Mouse (Mus musculus): ENCODE measurements around the gene Os9. TPM values are rescaled to one million over a fixed set of nuclear protein-coding genes. Genes with fewer than 3 reads are reported as not detected.
A peak's percentile ranks its signal among the peaks of the same experiment; 100 is the strongest.

Os9 gene
- polyA plus RNA-seq, 1 experiment from 2014 or later = 116 TPM

DNA sequence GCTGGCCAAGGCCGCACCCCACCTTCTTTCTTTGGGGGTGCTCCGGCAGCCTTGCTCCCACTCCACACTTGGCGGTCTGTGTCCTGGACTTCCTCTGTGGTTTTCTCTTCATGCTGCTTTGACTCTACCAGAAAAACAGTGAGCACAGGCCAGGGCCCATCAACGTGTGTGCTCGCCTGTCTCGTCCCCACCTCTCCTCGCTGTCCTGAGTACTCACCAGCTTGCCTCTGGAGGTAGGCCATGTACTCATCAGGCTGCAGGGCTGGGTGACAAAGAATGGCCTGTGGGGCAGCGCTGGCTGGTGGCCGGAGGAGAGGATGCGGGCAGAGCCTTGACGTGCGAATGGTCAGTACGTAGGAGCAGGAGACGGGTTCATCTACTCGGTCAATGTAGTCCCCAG is 21.1 kb downstream of the Os9 start:
- Histone ChIP-seq H3K4me2 (replicated peaks; ENCODE audit: low read depth) (no peak overlapping the region), H3K27me3 (replicated peaks; ENCODE audit: control insufficient read depth, insufficient read depth, low read length) (no peaks in the 10 kb centered on the region), H3K9me3 (ENCODE audit: control insufficient read depth) (no peaks in the 10 kb centered on the region), H3K9ac (ENCODE audit: low read depth, low read length) (no peak overlapping the region), H3K4me1 (replicated peaks; ENCODE audit: control insufficient read depth, insufficient read depth, low read length) (no peaks in the 10 kb centered on the region), H3K27ac (ENCODE audit: low read depth, low read length) (no peak overlapping the region), H3K4me3 (ENCODE audit: low read depth, low read length) (no peak overlapping the region), H3K36me3 (ENCODE audit: control insufficient read depth, insufficient read depth) (peaks cover 56% of the 10 kb centered on the region)
- TF ChIP-seq CTCF (IDR thresholded peaks at IDR 0.05; ENCODE audit: low read depth) = no peak
- no peak for ATAC-seq
- WGBS = 91% methylated on average over 15 of the region's 15 CpGs

DNA sequence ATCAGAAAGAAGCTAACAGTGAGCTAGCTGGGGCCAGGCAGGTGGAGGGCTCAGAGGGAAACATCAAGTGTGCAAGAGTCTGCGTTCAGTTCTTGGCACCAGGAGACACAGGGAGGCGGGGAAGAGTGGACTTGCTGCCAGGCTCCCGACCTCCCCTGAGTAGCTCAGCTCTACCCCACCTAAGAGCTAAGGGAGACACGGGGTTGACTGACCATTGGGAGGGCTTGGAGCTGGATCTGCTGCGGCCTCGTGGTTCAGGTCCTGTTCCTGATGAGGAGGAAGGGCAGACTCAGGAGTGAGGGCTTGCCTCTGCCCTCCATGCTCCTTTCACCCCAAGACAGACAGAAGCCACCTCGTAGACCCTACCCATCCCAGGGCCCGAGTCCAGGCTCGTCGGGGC is 21.7 kb downstream of the Os9 start:
- Histone ChIP-seq H3K4me1 (replicated peaks; ENCODE audit: control insufficient read depth, insufficient read depth, low read length) (no peaks in the 10 kb centered on the region), H3K36me3 (ENCODE audit: control insufficient read depth, insufficient read depth) (peaks cover 55% of the 10 kb centered on the region), H3K27me3 (replicated peaks; ENCODE audit: control insufficient read depth, insufficient read depth, low read length) (no peaks in the 10 kb centered on the region), H3K4me3 (ENCODE audit: low read depth, low read length) (no peak overlapping the region), H3K27ac (ENCODE audit: low read depth, low read length) (no peak overlapping the region), H3K9me3 (ENCODE audit: control insufficient read depth) (no peaks in the 10 kb centered on the region), H3K9ac (ENCODE audit: low read depth, low read length) (no peak overlapping the region), H3K4me2 (replicated peaks; ENCODE audit: low read depth) (no peak overlapping the region)
- no peak for ATAC-seq
- 90% methylated on average over 10 of the region's 10 CpGs for WGBS
- no peak for TF ChIP-seq CTCF (IDR thresholded peaks at IDR 0.05; ENCODE audit: low read depth)

GRCm38 (mm10) chr10:127098514-127098913 is 22.4 kb downstream of the Os9 start:
- no peak overlapping the region for H3K9ac ChIP-seq (ENCODE audit: low read depth, low read length)
- no peaks in the 10 kb centered on the region for H3K4me1 ChIP-seq (replicated peaks; ENCODE audit: control insufficient read depth, insufficient read depth, low read length)
- H3K36me3 ChIP-seq (ENCODE audit: control insufficient read depth, insufficient read depth) = peaks cover 55% of the 10 kb centered on the region
- no peak for TF ChIP-seq CTCF (IDR thresholded peaks at IDR 0.05; ENCODE audit: low read depth)
- no peak for ATAC-seq
- H3K4me2 ChIP-seq (replicated peaks; ENCODE audit: low read depth) = no peak overlapping the region
- no peak overlapping the region for H3K27ac ChIP-seq (ENCODE audit: low read depth, low read length)
- 86% methylated on average over 20 of the region's 20 CpGs for WGBS
- H3K4me3 ChIP-seq (ENCODE audit: low read depth, low read length) = no peak overlapping the region
- no peaks in the 10 kb centered on the region for H3K27me3 ChIP-seq (replicated peaks; ENCODE audit: control insufficient read depth, insufficient read depth, low read length)
- no peaks in the 10 kb centered on the region for H3K9me3 ChIP-seq (ENCODE audit: control insufficient read depth)

DNA sequence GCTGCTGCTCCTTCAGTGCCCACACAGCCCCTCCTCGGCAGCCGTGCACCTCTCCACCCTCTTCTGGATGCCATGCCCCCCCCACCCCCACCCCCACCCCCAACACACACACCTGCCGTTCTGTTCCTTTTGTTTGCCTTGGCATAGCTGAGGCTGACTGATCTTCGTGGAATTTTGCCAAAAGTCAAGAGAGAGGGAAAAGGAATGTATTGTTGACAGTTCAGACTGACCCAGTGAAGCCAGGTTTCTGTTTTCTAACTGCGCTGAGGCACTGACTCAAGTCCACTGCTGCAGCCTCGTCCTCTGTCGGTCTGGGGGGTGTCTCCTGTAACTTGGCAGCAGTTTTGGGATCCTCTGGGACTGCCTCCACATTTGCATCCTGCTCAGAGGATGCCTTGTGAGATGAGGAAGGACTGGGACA is 26.5 kb downstream of the Os9 start:
- Histone ChIP-seq H3K36me3 (ENCODE audit: control insufficient read depth, insufficient read depth) (peaks cover 45% of the 10 kb centered on the region), H3K9me3 (ENCODE audit: control insufficient read depth) (no peaks in the 10 kb centered on the region), H3K27me3 (replicated peaks; ENCODE audit: control insufficient read depth, insufficient read depth, low read length) (peaks cover 33% of the 10 kb centered on the region), H3K4me3 (ENCODE audit: low read depth, low read length) (no peak overlapping the region), H3K27ac (ENCODE audit: low read depth, low read length) (no peak overlapping the region), H3K4me1 (replicated peaks; ENCODE audit: control insufficient read depth, insufficient read depth, low read length) (no peaks in the 10 kb centered on the region; the same call in 1 of the 2 replicates), H3K4me2 (replicated peaks; ENCODE audit: low read depth) (no peak overlapping the region), H3K9ac (ENCODE audit: low read depth, low read length) (no peak overlapping the region)
- 24% methylated on average over 6 of the region's 7 CpGs for WGBS
- no peak for ATAC-seq
- TF ChIP-seq CTCF (IDR thresholded peaks at IDR 0.05; ENCODE audit: low read depth) = no peak

GRCm38 (mm10) chr10:127092742-127093141 is 28.2 kb downstream of the Os9 start:
- ATAC-seq = no peak
- Histone ChIP-seq H3K27ac (ENCODE audit: low read depth, low read length) (no peak overlapping the region), H3K9ac (ENCODE audit: low read depth, low read length) (no peak overlapping the region), H3K9me3 (ENCODE audit: control insufficient read depth) (no peaks in the 10 kb centered on the region), H3K4me1 (replicated peaks; ENCODE audit: control insufficient read depth, insufficient read depth, low read length) (no peaks in the 10 kb centered on the region; the same call in 1 of the 2 replicates), H3K4me3 (ENCODE audit: low read depth, low read length) (no peak overlapping the region), H3K27me3 (replicated peaks; ENCODE audit: control insufficient read depth, insufficient read depth, low read length) (peaks cover 43% of the 10 kb centered on the region), H3K4me2 (replicated peaks; ENCODE audit: low read depth) (no peak overlapping the region), H3K36me3 (ENCODE audit: control insufficient read depth, insufficient read depth) (peaks cover 28% of the 10 kb centered on the region)
- 40% methylated on average over 4 of the region's 4 CpGs for WGBS
- TF ChIP-seq CTCF (IDR thresholded peaks at IDR 0.05; ENCODE audit: low read depth) = no peak

DNA sequence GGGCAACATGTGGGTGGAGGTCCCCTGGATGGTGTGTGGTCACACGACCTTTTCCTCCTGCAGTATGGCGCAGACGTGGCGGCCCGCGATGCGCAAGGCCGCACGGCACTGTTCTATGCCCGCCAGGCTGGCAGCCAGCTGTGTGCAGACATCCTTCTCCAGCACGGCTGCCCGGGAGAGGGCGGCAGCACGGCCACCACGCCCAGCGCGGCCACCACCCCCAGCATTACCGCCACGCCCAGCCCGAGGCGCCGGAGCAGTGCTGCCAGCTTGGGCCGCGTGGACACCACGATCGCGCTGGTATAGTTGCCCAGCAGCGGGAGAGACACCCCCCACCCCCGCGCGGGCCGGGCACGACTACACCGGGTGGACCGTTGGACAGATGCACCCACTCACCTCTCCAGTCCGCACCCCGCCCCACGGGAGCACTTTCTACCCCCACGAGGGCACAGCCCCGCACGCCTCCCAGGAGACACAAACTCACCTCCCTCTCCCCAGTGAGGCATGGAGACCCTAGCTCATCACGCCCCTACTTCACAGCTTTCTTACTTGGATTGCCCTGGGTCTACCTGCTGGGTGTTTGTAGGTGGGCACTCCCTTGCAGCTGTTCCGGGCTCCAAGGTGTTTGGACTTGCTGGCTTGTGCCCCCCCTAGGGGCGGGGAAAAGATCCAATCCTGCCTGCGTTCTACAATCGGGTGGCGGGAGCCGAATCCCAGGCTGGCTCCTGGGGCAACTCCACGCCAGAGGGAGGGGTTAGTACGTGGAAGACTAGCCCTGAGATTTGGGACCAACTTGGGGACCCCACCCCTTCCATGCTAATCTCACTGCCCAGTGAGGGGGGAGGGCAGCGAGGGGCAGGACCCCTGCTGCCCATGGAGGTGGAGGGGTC is 29.2 kb downstream of the Os9 start:
- peak; percentile 30; the same call in 1 of the 2 replicates for TF ChIP-seq CTCF (IDR thresholded peaks at IDR 0.05; ENCODE audit: low read depth)
- Histone ChIP-seq H3K9ac (ENCODE audit: low read depth, low read length) (no peak overlapping the region), H3K4me3 (ENCODE audit: low read depth, low read length) (peak overlapping the region; percentile 25), H3K4me2 (replicated peaks; ENCODE audit: low read depth) (peak overlapping the region; percentile 45), H3K9me3 (ENCODE audit: control insufficient read depth) (no peaks in the 10 kb centered on the region), H3K4me1 (replicated peaks; ENCODE audit: control insufficient read depth, insufficient read depth, low read length) (no peaks in the 10 kb centered on the region; the same call in 1 of the 2 replicates), H3K27me3 (replicated peaks; ENCODE audit: control insufficient read depth, insufficient read depth, low read length) (peaks cover 48% of the 10 kb centered on the region), H3K36me3 (ENCODE audit: control insufficient read depth, insufficient read depth) (peaks cover 20% of the 10 kb centered on the region), H3K27ac (ENCODE audit: low read depth, low read length) (no peak overlapping the region)
- WGBS = 11% methylated on average over 51 of the region's 51 CpGs
- ATAC-seq = peak; percentile 39

Measured in intestine, postnatal 0 days (tissue).